Mouse (Mus musculus) bone marrow macrophage, adult 2 months (primary cell): ENCODE data around the gene Dmpk.

ENCODE experiments used
- CTCF ChIP-seq: IDR thresholded peaks from 2 replicates; pipeline ENCODE4 v1.5.1; 2012; ENCODE audit warnings: low read depth, mild to moderate bottlenecking, low read length, moderate library complexity
- POLR2A ChIP-seq: IDR thresholded peaks from 2 replicates; pipeline ENCODE4 v1.6.1; 2012; ENCODE audit warnings: mild to moderate bottlenecking, low read depth, low read length, borderline replicate concordance

DNA sequence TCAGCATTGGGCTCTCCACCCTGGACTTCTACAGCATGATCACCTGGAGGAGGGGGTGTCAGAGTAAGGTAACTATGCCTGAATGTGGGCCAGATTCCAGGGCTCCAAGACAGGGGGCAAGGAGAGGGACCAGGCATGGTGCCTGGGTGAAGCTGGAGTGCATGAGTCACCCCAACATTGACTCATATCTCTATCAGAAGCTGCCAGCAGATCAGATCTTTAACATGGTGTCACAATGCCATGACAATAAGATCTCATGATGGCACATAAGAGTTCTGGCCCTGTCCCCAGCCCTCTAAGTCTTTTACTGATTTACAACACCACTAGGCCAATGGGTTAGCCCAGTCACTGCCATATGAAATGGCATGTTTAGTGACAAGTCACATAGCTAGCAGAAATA, 20.1 kb downstream of the Dmpk start:
- TF ChIP-seq POLR2A = no peak
- no peak for TF ChIP-seq CTCF
